Mouse (Mus musculus): ENCODE results near the gene Agpat4. TPM values are rescaled to one million over a fixed set of nuclear protein-coding genes. Genes with fewer than 3 reads are reported as not detected.

The Agpat4 gene
- polyA plus RNA-seq, 1 experiment from 2014 or later, result 16.1 TPM

GRCm38 (mm10) chr17:12256142-12256541, 137.6 kb downstream of the Agpat4 start:
- H3K27ac ChIP-seq (ENCODE audit: low read depth, low read length), result no peak overlapping the region
- H3K9ac ChIP-seq (ENCODE audit: low read length), result no peak overlapping the region
- peaks cover 8% of the 10 kb centered on the region; the same call in 1 of the 2 replicates for H3K9me3 ChIP-seq (replicated peaks; ENCODE audit: control insufficient read depth, low read length)
- DNase-seq (ENCODE audit: low spot score) (no peak), ATAC-seq (no peak)
- 96% methylated on average over 11 of the region's 11 CpGs for WGBS
- no peaks in the 10 kb centered on the region for H3K4me1 ChIP-seq (ENCODE audit: control insufficient read depth, insufficient read depth, low read length)
- H3K4me2 ChIP-seq (ENCODE audit: low read length), result no peak overlapping the region
- H3K4me3 ChIP-seq (ENCODE audit: low read depth, low read length), result no peak overlapping the region
- no peaks in the 10 kb centered on the region for H3K27me3 ChIP-seq (replicated peaks; ENCODE audit: control insufficient read depth, insufficient read depth, low read length)
- peaks cover 86% of the 10 kb centered on the region for H3K36me3 ChIP-seq (ENCODE audit: control insufficient read depth, insufficient read depth, low read length)

- no peak overlapping the region for H3K27ac ChIP-seq (ENCODE audit: low read depth, low read length)
- DNase-seq (ENCODE audit: low spot score) (no peak), ATAC-seq (no peak)
- no peaks in the 10 kb centered on the region for H3K4me1 ChIP-seq (ENCODE audit: control insufficient read depth, insufficient read depth, low read length)
- WGBS, result 67% methylated on average over 6 of the region's 6 CpGs
- H3K36me3 ChIP-seq (ENCODE audit: control insufficient read depth, insufficient read depth, low read length), result peaks cover 71% of the 10 kb centered on the region
- H3K9ac ChIP-seq (ENCODE audit: low read length), result no peak overlapping the region
- H3K9me3 ChIP-seq (replicated peaks; ENCODE audit: control insufficient read depth, low read length), result no peaks in the 10 kb centered on the region
- no peaks in the 10 kb centered on the region for H3K27me3 ChIP-seq (replicated peaks; ENCODE audit: control insufficient read depth, insufficient read depth, low read length)
- no peak overlapping the region for H3K4me3 ChIP-seq (ENCODE audit: low read depth, low read length)
- no peak overlapping the region for H3K4me2 ChIP-seq (ENCODE audit: low read length)
These were observed 140.0 kb downstream of the Agpat4 start for GRCm38 (mm10) chr17:12258517-12258916.

GRCm38 (mm10) chr17:12259957-12260356, 141.5 kb downstream of the Agpat4 start:
- Histone ChIP-seq H3K4me1 (ENCODE audit: control insufficient read depth, insufficient read depth, low read length) (no peaks in the 10 kb centered on the region), H3K9me3 (replicated peaks; ENCODE audit: control insufficient read depth, low read length) (no peaks in the 10 kb centered on the region), H3K9ac (ENCODE audit: low read length) (no peak overlapping the region), H3K36me3 (ENCODE audit: control insufficient read depth, insufficient read depth, low read length) (peaks cover 57% of the 10 kb centered on the region), H3K4me3 (ENCODE audit: low read depth, low read length) (no peak overlapping the region), H3K4me2 (ENCODE audit: low read length) (no peak overlapping the region), H3K27ac (ENCODE audit: low read depth, low read length) (no peak overlapping the region), H3K27me3 (replicated peaks; ENCODE audit: control insufficient read depth, insufficient read depth, low read length) (no peaks in the 10 kb centered on the region)
- ATAC-seq (no peak), DNase-seq (ENCODE audit: low spot score) (no peak)
- 92% methylated on average over 8 of the region's 8 CpGs for WGBS

- WGBS, result 95% methylated on average over 7 of the region's 7 CpGs
- H3K27ac ChIP-seq (ENCODE audit: low read depth, low read length), result no peak overlapping the region
- no peaks in the 10 kb centered on the region for H3K9me3 ChIP-seq (replicated peaks; ENCODE audit: control insufficient read depth, low read length)
- no peaks in the 10 kb centered on the region for H3K27me3 ChIP-seq (replicated peaks; ENCODE audit: control insufficient read depth, insufficient read depth, low read length)
- DNase-seq (ENCODE audit: low spot score) (no peak), ATAC-seq (no peak)
- H3K4me3 ChIP-seq (ENCODE audit: low read depth, low read length), result no peak overlapping the region
- H3K36me3 ChIP-seq (ENCODE audit: control insufficient read depth, insufficient read depth, low read length), result peaks cover 43% of the 10 kb centered on the region
- H3K9ac ChIP-seq (ENCODE audit: low read length), result no peak overlapping the region
- H3K4me1 ChIP-seq (ENCODE audit: control insufficient read depth, insufficient read depth, low read length), result no peaks in the 10 kb centered on the region
- no peak overlapping the region for H3K4me2 ChIP-seq (ENCODE audit: low read length)
These were observed 142.9 kb downstream of the Agpat4 start for GRCm38 (mm10) chr17:12261376-12261775.

GRCm38 (mm10) chr17:12261887-12262286, 143.4 kb downstream of the Agpat4 start:
- ATAC-seq, result no peak
- H3K4me2 ChIP-seq (ENCODE audit: low read length), result no peak overlapping the region
- H3K27me3 ChIP-seq (replicated peaks; ENCODE audit: control insufficient read depth, insufficient read depth, low read length), result no peaks in the 10 kb centered on the region
- no peaks in the 10 kb centered on the region for H3K9me3 ChIP-seq (replicated peaks; ENCODE audit: control insufficient read depth, low read length)
- H3K9ac ChIP-seq (ENCODE audit: low read length), result no peak overlapping the region
- DNase-seq (ENCODE audit: low spot score), result no peak
- H3K27ac ChIP-seq (ENCODE audit: low read depth, low read length), result no peak overlapping the region
- WGBS, result 84% methylated on average over 2 of the region's 2 CpGs
- no peak overlapping the region for H3K4me3 ChIP-seq (ENCODE audit: low read depth, low read length)
- H3K4me1 ChIP-seq (ENCODE audit: control insufficient read depth, insufficient read depth, low read length), result no peaks in the 10 kb centered on the region
- peaks cover 38% of the 10 kb centered on the region for H3K36me3 ChIP-seq (ENCODE audit: control insufficient read depth, insufficient read depth, low read length)

GRCm38 (mm10) chr17:12262851-12263250, 144.3 kb downstream of the Agpat4 start:
- DNase-seq (ENCODE audit: low spot score) (no peak), ATAC-seq (no peak)
- Histone ChIP-seq H3K4me3 (ENCODE audit: low read depth, low read length) (no peak overlapping the region), H3K9ac (ENCODE audit: low read length) (no peak overlapping the region), H3K4me2 (ENCODE audit: low read length) (no peak overlapping the region), H3K27me3 (replicated peaks; ENCODE audit: control insufficient read depth, insufficient read depth, low read length) (no peaks in the 10 kb centered on the region), H3K9me3 (replicated peaks; ENCODE audit: control insufficient read depth, low read length) (no peaks in the 10 kb centered on the region), H3K36me3 (ENCODE audit: control insufficient read depth, insufficient read depth, low read length) (peaks cover 28% of the 10 kb centered on the region), H3K27ac (ENCODE audit: low read depth, low read length) (no peak overlapping the region), H3K4me1 (ENCODE audit: control insufficient read depth, insufficient read depth, low read length) (no peaks in the 10 kb centered on the region)
- WGBS, result 96% methylated on average over 8 of the region's 8 CpGs

- no peak overlapping the region for H3K27ac ChIP-seq (ENCODE audit: low read depth, low read length)
- no peak overlapping the region for H3K4me2 ChIP-seq (ENCODE audit: low read length)
- peaks cover 24% of the 10 kb centered on the region for H3K36me3 ChIP-seq (ENCODE audit: control insufficient read depth, insufficient read depth, low read length)
- no peak overlapping the region for H3K9ac ChIP-seq (ENCODE audit: low read length)
- H3K4me3 ChIP-seq (ENCODE audit: low read depth, low read length), result no peak overlapping the region
- WGBS, result 88% methylated on average over 13 of the region's 13 CpGs
- H3K9me3 ChIP-seq (replicated peaks; ENCODE audit: control insufficient read depth, low read length), result no peaks in the 10 kb centered on the region
- H3K27me3 ChIP-seq (replicated peaks; ENCODE audit: control insufficient read depth, insufficient read depth, low read length), result no peaks in the 10 kb centered on the region
- H3K4me1 ChIP-seq (ENCODE audit: control insufficient read depth, insufficient read depth, low read length), result no peaks in the 10 kb centered on the region; the same call in 1 of the 2 replicates
- no peak for DNase-seq (ENCODE audit: low spot score)
- ATAC-seq, result no peak
These were observed 145.3 kb downstream of the Agpat4 start for GRCm38 (mm10) chr17:12263787-12264186.

- WGBS, result 89% methylated on average over 3 of the region's 3 CpGs
- H3K4me3 ChIP-seq (ENCODE audit: low read depth, low read length), result no peak overlapping the region
- no peaks in the 10 kb centered on the region; the same call in 1 of the 2 replicates for H3K4me1 ChIP-seq (ENCODE audit: control insufficient read depth, insufficient read depth, low read length)
These were observed 145.8 kb downstream of the Agpat4 start for GRCm38 (mm10) chr17:12264293-12264692.

GRCm38 (mm10) chr17:12265969-12266925, 147.7 kb downstream of the Agpat4 start:
- H3K4me3 ChIP-seq (ENCODE audit: low read depth, low read length), result no peak overlapping the region
- DNase-seq (ENCODE audit: low spot score), result peak; percentile 51
- H3K4me2 ChIP-seq (ENCODE audit: low read length), result no peak overlapping the region
- no peak overlapping the region for H3K9ac ChIP-seq (ENCODE audit: low read length)
- H3K36me3 ChIP-seq (ENCODE audit: control insufficient read depth, insufficient read depth, low read length), result peaks cover 19% of the 10 kb centered on the region
- H3K4me1 ChIP-seq (ENCODE audit: control insufficient read depth, insufficient read depth, low read length), result no peaks in the 10 kb centered on the region; the same call in 1 of the 2 replicates
- WGBS, result 70% methylated on average over 21 of the region's 21 CpGs
- H3K27me3 ChIP-seq (replicated peaks; ENCODE audit: control insufficient read depth, insufficient read depth, low read length), result no peaks in the 10 kb centered on the region
- ATAC-seq, result peak; percentile 65
- H3K9me3 ChIP-seq (replicated peaks; ENCODE audit: control insufficient read depth, low read length), result no peaks in the 10 kb centered on the region
- H3K27ac ChIP-seq (ENCODE audit: low read depth, low read length), result 0 out of 2 replicates have a peak overlapping the region, but pooled peaks have one; percentile 9

More at GRCm38 (mm10) chr17:12264293-12264692, 145.8 kb downstream of the Agpat4 start:
- H3K4me2 ChIP-seq (ENCODE audit: low read length), result no peak overlapping the region
- ATAC-seq (no peak), DNase-seq (ENCODE audit: low spot score) (no peak)
- H3K9ac ChIP-seq (ENCODE audit: low read length), result no peak overlapping the region
- no peaks in the 10 kb centered on the region for H3K27me3 ChIP-seq (replicated peaks; ENCODE audit: control insufficient read depth, insufficient read depth, low read length)
- no peaks in the 10 kb centered on the region for H3K9me3 ChIP-seq (replicated peaks; ENCODE audit: control insufficient read depth, low read length)
- peaks cover 23% of the 10 kb centered on the region; the same call in 1 of the 2 replicates for H3K36me3 ChIP-seq (ENCODE audit: control insufficient read depth, insufficient read depth, low read length)
- no peak overlapping the region for H3K27ac ChIP-seq (ENCODE audit: low read depth, low read length)
